Mouse (Mus musculus): ENCODE data around the gene Gabrg3. TPM values are rescaled to one million over a fixed set of nuclear protein-coding genes. Genes with fewer than 3 reads are reported as not detected.

The Gabrg3 gene
- polyA plus RNA-seq, 1 experiment from 2014 or later, result 2.6 TPM

DNA sequence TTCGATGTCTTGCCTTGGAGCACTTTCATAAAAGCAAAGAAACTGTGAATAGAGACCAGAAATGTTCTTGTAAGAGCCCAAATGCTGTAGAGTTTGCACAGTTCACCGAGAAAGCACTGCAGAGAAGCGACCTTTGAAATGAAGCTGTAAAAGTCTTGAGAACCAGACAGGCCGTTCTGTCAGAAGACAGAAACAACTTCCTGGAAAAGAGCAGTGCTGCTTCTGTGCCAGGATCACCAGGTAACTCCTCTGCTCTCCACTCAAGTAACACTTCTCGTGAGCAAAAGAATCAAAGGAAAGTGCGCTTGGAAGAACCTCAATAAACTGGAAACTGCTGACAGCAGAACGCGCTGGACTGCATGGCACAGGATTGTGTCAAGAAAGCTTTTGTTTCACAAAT lies 45.1 kb downstream of the Gabrg3 start:
- no peaks in the 10 kb centered on the region for H3K27me3 ChIP-seq (ENCODE audit: control insufficient read depth, insufficient read depth, low read length)
- H3K4me3 ChIP-seq (ENCODE audit: low read depth, low read length), result no peak overlapping the region
- no peak overlapping the region for H3K27ac ChIP-seq (ENCODE audit: low read length)
- WGBS, result 79% methylated on average over 8 of the region's 8 CpGs
- no peak overlapping the region for H3K4me2 ChIP-seq (replicated peaks; ENCODE audit: low read depth, low read length)
- no peaks in the 10 kb centered on the region for H3K36me3 ChIP-seq (ENCODE audit: control insufficient read depth, insufficient read depth, low read length)
- H3K9ac ChIP-seq (replicated peaks; ENCODE audit: low read depth, low read length), result no peak overlapping the region
- no peak for ATAC-seq (ENCODE audit: insufficient number of reproducible peaks, insufficient read depth, low FRiP score, low read depth)
- no peaks in the 10 kb centered on the region for H3K9me3 ChIP-seq (ENCODE audit: control insufficient read depth, low read depth, low read length)
- H3K4me1 ChIP-seq (ENCODE audit: control insufficient read depth, insufficient read depth, low read length), result no peaks in the 10 kb centered on the region

GRCm38 (mm10) chr7:57331211-57331610 lies 55.8 kb downstream of the Gabrg3 start:
- Histone ChIP-seq H3K4me3 (ENCODE audit: low read depth, low read length) (no peak overlapping the region), H3K27me3 (ENCODE audit: control insufficient read depth, insufficient read depth, low read length) (no peaks in the 10 kb centered on the region), H3K4me2 (replicated peaks; ENCODE audit: low read depth, low read length) (no peak overlapping the region), H3K4me1 (ENCODE audit: control insufficient read depth, insufficient read depth, low read length) (no peaks in the 10 kb centered on the region), H3K9ac (replicated peaks; ENCODE audit: low read depth, low read length) (no peak overlapping the region), H3K27ac (ENCODE audit: low read length) (no peak overlapping the region), H3K36me3 (ENCODE audit: control insufficient read depth, insufficient read depth, low read length) (no peaks in the 10 kb centered on the region), H3K9me3 (ENCODE audit: control insufficient read depth, low read depth, low read length) (no peaks in the 10 kb centered on the region)
- no peak for ATAC-seq (ENCODE audit: insufficient number of reproducible peaks, insufficient read depth, low FRiP score, low read depth)
- WGBS, result 85% methylated on average over 3 of the region's 3 CpGs

GRCm38 (mm10) chr7:57330240-57330639 lies 56.7 kb downstream of the Gabrg3 start:
- Histone ChIP-seq H3K36me3 (ENCODE audit: control insufficient read depth, insufficient read depth, low read length) (no peaks in the 10 kb centered on the region), H3K4me3 (ENCODE audit: low read depth, low read length) (no peak overlapping the region), H3K4me2 (replicated peaks; ENCODE audit: low read depth, low read length) (no peak overlapping the region), H3K27ac (ENCODE audit: low read length) (no peak overlapping the region), H3K27me3 (ENCODE audit: control insufficient read depth, insufficient read depth, low read length) (no peaks in the 10 kb centered on the region), H3K4me1 (ENCODE audit: control insufficient read depth, insufficient read depth, low read length) (no peaks in the 10 kb centered on the region), H3K9ac (replicated peaks; ENCODE audit: low read depth, low read length) (no peak overlapping the region), H3K9me3 (ENCODE audit: control insufficient read depth, low read depth, low read length) (no peaks in the 10 kb centered on the region)
- no peak for ATAC-seq (ENCODE audit: insufficient number of reproducible peaks, insufficient read depth, low FRiP score, low read depth)
- 85% methylated on average over 4 of the region's 4 CpGs for WGBS

GRCm38 (mm10) chr7:57324473-57324872 lies 62.5 kb downstream of the Gabrg3 start:
- Histone ChIP-seq H3K9ac (replicated peaks; ENCODE audit: low read depth, low read length) (no peak overlapping the region), H3K4me1 (ENCODE audit: control insufficient read depth, insufficient read depth, low read length) (no peaks in the 10 kb centered on the region), H3K36me3 (ENCODE audit: control insufficient read depth, insufficient read depth, low read length) (no peaks in the 10 kb centered on the region), H3K27me3 (ENCODE audit: control insufficient read depth, insufficient read depth, low read length) (no peaks in the 10 kb centered on the region), H3K27ac (ENCODE audit: low read length) (no peak overlapping the region), H3K4me2 (replicated peaks; ENCODE audit: low read depth, low read length) (no peak overlapping the region), H3K4me3 (ENCODE audit: low read depth, low read length) (no peak overlapping the region), H3K9me3 (ENCODE audit: control insufficient read depth, low read depth, low read length) (no peaks in the 10 kb centered on the region)
- 59% methylated on average over 3 of the region's 3 CpGs for WGBS
- no peak for ATAC-seq (ENCODE audit: insufficient number of reproducible peaks, insufficient read depth, low FRiP score, low read depth)

GRCm38 (mm10) chr7:57322086-57322485 lies 64.9 kb downstream of the Gabrg3 start:
- Histone ChIP-seq H3K27me3 (ENCODE audit: control insufficient read depth, insufficient read depth, low read length) (no peaks in the 10 kb centered on the region), H3K36me3 (ENCODE audit: control insufficient read depth, insufficient read depth, low read length) (no peaks in the 10 kb centered on the region), H3K9me3 (ENCODE audit: control insufficient read depth, low read depth, low read length) (no peaks in the 10 kb centered on the region), H3K9ac (replicated peaks; ENCODE audit: low read depth, low read length) (no peak overlapping the region), H3K4me2 (replicated peaks; ENCODE audit: low read depth, low read length) (no peak overlapping the region), H3K4me1 (ENCODE audit: control insufficient read depth, insufficient read depth, low read length) (no peaks in the 10 kb centered on the region), H3K27ac (ENCODE audit: low read length) (no peak overlapping the region), H3K4me3 (ENCODE audit: low read depth, low read length) (no peak overlapping the region)
- WGBS, result 73% methylated on average over 1 of the region's 1 CpGs
- ATAC-seq (ENCODE audit: insufficient number of reproducible peaks, insufficient read depth, low FRiP score, low read depth), result no peak

DNA sequence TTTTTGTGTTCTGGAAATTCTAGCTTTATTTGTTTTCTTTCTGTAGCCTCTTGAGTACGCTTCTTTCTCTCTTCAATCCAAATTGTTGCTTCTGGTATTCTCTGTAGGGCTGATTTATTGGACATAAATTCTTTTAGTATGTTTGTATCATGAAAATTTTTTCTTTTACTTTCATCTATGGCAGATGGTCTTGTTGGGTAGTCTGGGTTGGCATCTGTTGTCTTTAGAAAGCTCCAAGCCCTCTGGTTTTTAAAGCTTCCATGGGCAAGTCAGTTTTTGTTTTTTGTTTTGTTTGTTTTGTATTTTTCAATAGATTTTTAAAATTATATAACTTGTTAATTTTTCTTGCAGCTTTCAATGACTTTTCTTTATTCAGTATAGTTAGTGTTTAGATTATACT lies 72.0 kb downstream of the Gabrg3 start:
- H3K4me2 ChIP-seq (replicated peaks; ENCODE audit: low read depth, low read length), result no peak overlapping the region
- no peak overlapping the region for H3K27ac ChIP-seq (ENCODE audit: low read length)
- no peak for ATAC-seq (ENCODE audit: insufficient number of reproducible peaks, insufficient read depth, low FRiP score, low read depth)
- WGBS, result 79% methylated on average over 1 of the region's 1 CpGs
- no peaks in the 10 kb centered on the region for H3K27me3 ChIP-seq (ENCODE audit: control insufficient read depth, insufficient read depth, low read length)
- no peak overlapping the region for H3K4me3 ChIP-seq (ENCODE audit: low read depth, low read length)
- no peaks in the 10 kb centered on the region for H3K9me3 ChIP-seq (ENCODE audit: control insufficient read depth, low read depth, low read length)
- H3K9ac ChIP-seq (replicated peaks; ENCODE audit: low read depth, low read length), result no peak overlapping the region
- no peaks in the 10 kb centered on the region for H3K4me1 ChIP-seq (ENCODE audit: control insufficient read depth, insufficient read depth, low read length)
- no peaks in the 10 kb centered on the region for H3K36me3 ChIP-seq (ENCODE audit: control insufficient read depth, insufficient read depth, low read length)

GRCm38 (mm10) chr7:57312018-57312417 lies 75.0 kb downstream of the Gabrg3 start:
- 84% methylated on average over 2 of the region's 2 CpGs for WGBS

GRCm38 (mm10) chr7:57307337-57307736 lies 79.7 kb downstream of the Gabrg3 start:
- WGBS, result 67% methylated on average over 1 of the region's 1 CpGs

More at GRCm38 (mm10) chr7:57312018-57312417, 75.0 kb downstream of the Gabrg3 start:
- ATAC-seq (ENCODE audit: insufficient number of reproducible peaks, insufficient read depth, low FRiP score, low read depth), result no peak
- Histone ChIP-seq H3K9ac (replicated peaks; ENCODE audit: low read depth, low read length) (no peak overlapping the region), H3K27ac (ENCODE audit: low read length) (no peak overlapping the region), H3K9me3 (ENCODE audit: control insufficient read depth, low read depth, low read length) (no peaks in the 10 kb centered on the region), H3K4me2 (replicated peaks; ENCODE audit: low read depth, low read length) (no peak overlapping the region), H3K4me1 (ENCODE audit: control insufficient read depth, insufficient read depth, low read length) (no peaks in the 10 kb centered on the region), H3K27me3 (ENCODE audit: control insufficient read depth, insufficient read depth, low read length) (no peaks in the 10 kb centered on the region), H3K4me3 (ENCODE audit: low read depth, low read length) (no peak overlapping the region), H3K36me3 (ENCODE audit: control insufficient read depth, insufficient read depth, low read length) (no peaks in the 10 kb centered on the region)

DNA sequence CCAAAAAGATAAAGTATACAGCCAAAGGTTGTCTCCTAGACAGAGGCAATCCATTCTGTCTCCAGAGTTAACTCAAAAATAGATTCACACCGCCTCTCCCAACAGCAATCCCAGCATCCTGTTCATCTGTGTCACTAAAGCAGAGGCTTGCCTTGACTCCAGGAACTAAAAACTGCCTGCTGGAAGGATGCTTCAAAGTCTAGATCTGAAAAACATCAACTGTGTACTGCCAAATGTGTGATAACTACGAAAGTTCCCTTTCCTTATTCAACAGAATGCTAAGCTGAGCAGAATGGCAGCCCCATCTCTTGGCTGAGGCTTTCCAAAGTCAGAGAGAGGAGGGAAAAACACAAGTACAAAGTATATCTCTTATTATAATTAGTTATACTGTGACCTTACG lies 90.3 kb downstream of the Gabrg3 start:
- no peaks in the 10 kb centered on the region for H3K9me3 ChIP-seq (ENCODE audit: control insufficient read depth, low read depth, low read length)
- no peak overlapping the region for H3K4me3 ChIP-seq (ENCODE audit: low read depth, low read length)
- H3K27ac ChIP-seq (ENCODE audit: low read length), result no peak overlapping the region
- H3K9ac ChIP-seq (replicated peaks; ENCODE audit: low read depth, low read length), result no peak overlapping the region
- H3K4me1 ChIP-seq (ENCODE audit: control insufficient read depth, insufficient read depth, low read length), result no peaks in the 10 kb centered on the region
- no peaks in the 10 kb centered on the region for H3K36me3 ChIP-seq (ENCODE audit: control insufficient read depth, insufficient read depth, low read length)
- no peaks in the 10 kb centered on the region for H3K27me3 ChIP-seq (ENCODE audit: control insufficient read depth, insufficient read depth, low read length)
- 72% methylated on average over 3 of the region's 3 CpGs for WGBS
- no peak for ATAC-seq (ENCODE audit: insufficient number of reproducible peaks, insufficient read depth, low FRiP score, low read depth)
- H3K4me2 ChIP-seq (replicated peaks; ENCODE audit: low read depth, low read length), result no peak overlapping the region

More at GRCm38 (mm10) chr7:57307337-57307736, 79.7 kb downstream of the Gabrg3 start:
- no peak overlapping the region for H3K27ac ChIP-seq (ENCODE audit: low read length)
- no peaks in the 10 kb centered on the region for H3K4me1 ChIP-seq (ENCODE audit: control insufficient read depth, insufficient read depth, low read length)
- H3K4me2 ChIP-seq (replicated peaks; ENCODE audit: low read depth, low read length), result no peak overlapping the region
- no peaks in the 10 kb centered on the region for H3K36me3 ChIP-seq (ENCODE audit: control insufficient read depth, insufficient read depth, low read length)
- no peak overlapping the region for H3K9ac ChIP-seq (replicated peaks; ENCODE audit: low read depth, low read length)
- H3K9me3 ChIP-seq (ENCODE audit: control insufficient read depth, low read depth, low read length), result no peaks in the 10 kb centered on the region
- H3K27me3 ChIP-seq (ENCODE audit: control insufficient read depth, insufficient read depth, low read length), result no peaks in the 10 kb centered on the region
- H3K4me3 ChIP-seq (ENCODE audit: low read depth, low read length), result no peak overlapping the region
- no peak for ATAC-seq (ENCODE audit: insufficient number of reproducible peaks, insufficient read depth, low FRiP score, low read depth)
